Mouse (Mus musculus): Measurements from ENCODE around the gene Chrng. TPM values are rescaled to one million over a fixed set of nuclear protein-coding genes. Genes with fewer than 3 reads are reported as not detected.

Gene Chrng
- polyA plus RNA-seq, 1 experiment = not detected

DNA sequence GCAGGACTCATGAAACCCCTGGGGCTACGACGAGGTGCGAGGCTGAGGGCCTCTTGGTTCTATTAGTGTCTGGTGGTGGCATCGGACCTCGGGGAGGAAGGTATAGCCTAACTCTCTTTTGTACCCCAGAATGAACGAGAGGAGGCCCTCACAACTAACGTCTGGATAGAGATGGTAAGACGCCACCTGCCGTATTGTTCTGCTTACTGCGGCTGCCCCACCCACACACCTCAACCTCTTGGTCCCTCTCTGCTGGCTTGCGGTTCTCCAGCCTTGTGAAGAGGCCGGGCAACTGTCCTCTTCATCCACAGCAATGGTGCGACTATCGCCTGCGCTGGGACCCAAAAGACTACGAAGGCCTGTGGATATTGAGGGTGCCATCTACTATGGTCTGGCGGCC, 1.9 kb downstream of the Chrng start:
- TF ChIP-seq GATA1 (IDR thresholded peaks at IDR 0.05; ENCODE audit: low read length) (no peak), TAL1 (IDR thresholded peaks at IDR 0.05; ENCODE audit: low read length) (no peak)
- H3K4me1 ChIP-seq (ENCODE audit: control insufficient read depth) = peaks cover 2% of the 10 kb centered on the region; the same call in 1 of the 2 replicates
- H3K9me3 ChIP-seq (ENCODE audit: control insufficient read depth, low read length) = no peaks in the 10 kb centered on the region
- H3K36me3 ChIP-seq (ENCODE audit: control insufficient read depth) = no peaks in the 10 kb centered on the region
- no peak overlapping the region for H3K4me3 ChIP-seq (replicated peaks)
- H3K27me3 ChIP-seq (ENCODE audit: control insufficient read depth) = peaks cover 18% of the 10 kb centered on the region

DNA sequence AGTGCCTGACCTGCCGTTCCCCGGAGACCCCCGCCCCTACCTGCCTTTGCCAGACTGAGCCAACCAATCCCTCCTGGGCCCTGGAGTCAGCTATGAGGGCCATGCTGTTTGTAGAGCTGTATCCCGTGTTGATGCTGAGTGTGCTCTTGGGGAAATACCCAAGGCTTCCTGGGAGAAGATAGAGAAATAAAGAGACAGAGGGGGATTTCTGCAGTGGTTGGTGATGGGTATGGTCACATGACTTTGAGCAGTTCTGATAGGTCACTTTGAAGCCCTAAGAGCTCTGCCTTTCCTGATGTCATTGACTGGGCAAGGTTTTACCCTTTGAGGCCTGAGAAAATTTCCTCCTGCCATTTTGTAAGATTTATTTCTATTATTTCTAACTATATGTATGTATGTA, 7.0 kb downstream of the Chrng start:
- TF ChIP-seq GATA1 (IDR thresholded peaks at IDR 0.05; ENCODE audit: low read length) = no peak
- TF ChIP-seq TAL1 (IDR thresholded peaks at IDR 0.05; ENCODE audit: low read length) = no peak
- Histone ChIP-seq H3K4me1 (ENCODE audit: control insufficient read depth) (peaks cover 34% of the 10 kb centered on the region), H3K27me3 (ENCODE audit: control insufficient read depth) (peaks cover 13% of the 10 kb centered on the region), H3K36me3 (ENCODE audit: control insufficient read depth) (no peaks in the 10 kb centered on the region), H3K4me3 (replicated peaks) (no peak overlapping the region), H3K9me3 (ENCODE audit: control insufficient read depth, low read length) (no peaks in the 10 kb centered on the region)

DNA sequence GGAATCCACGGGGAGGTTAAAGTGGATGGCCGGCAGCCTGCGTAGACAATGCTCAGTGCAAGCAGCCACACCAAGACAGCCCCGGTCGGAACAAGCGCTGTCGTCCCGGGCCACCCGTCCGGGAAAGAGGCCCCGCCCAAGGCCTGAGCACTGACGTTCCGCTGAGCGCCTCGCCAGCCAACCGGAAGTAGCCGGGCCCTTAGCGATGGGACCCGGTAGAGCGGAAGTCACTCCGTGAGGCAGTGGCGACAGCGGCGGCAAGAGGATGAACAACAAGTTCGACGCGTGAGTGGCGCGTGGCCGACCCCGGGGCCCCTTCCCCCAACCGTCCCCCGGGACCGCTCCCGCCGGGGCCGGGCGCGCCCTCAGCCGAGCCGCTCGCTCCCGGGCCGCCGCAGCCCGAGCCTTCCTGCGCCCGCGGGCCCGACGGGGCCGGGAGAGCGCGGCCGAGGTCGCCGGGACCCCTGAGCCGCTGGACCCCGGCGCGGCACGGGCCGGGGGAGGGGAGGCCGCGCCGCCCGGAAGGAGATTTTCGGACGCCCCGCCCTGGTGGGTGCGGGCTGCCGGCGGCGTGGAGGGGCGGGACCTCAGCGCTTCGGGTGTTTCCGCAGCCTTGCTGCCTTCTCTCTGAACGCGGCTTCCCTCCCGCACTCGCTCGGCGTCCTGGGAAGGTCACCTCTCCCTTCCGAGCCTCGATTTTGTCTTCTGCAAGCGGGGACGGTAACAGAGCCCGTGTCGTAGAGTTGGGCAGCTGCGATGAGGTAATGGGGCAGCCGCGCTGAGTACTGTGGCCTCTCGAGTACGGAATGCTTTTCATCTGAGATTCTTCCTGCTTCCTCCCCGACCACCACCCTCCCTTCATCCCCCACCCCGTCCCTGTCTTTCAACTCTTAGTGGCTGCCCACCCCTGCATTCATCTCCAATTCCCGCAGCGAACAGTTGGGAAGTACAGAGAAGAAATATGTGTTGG, 9.6 kb downstream of the Chrng start, which contains the start of gene Eif4e2:
Gene Eif4e2 (plus strand): TSS at position 180 of the 970 bp plus-strand sequence.
- Histone ChIP-seq H3K36me3 (ENCODE audit: control insufficient read depth) (peaks cover 16% of the 10 kb centered on the region), H3K4me1 (ENCODE audit: control insufficient read depth) (peaks cover 46% of the 10 kb centered on the region), H3K27me3 (ENCODE audit: control insufficient read depth) (no peaks in the 10 kb centered on the region), H3K9me3 (ENCODE audit: control insufficient read depth, low read length) (no peaks in the 10 kb centered on the region), H3K4me3 (replicated peaks) (peak within 1 kb of the TSS; percentile 86)
- TF ChIP-seq GATA1 (IDR thresholded peaks at IDR 0.05; ENCODE audit: low read length) (no peak), TAL1 (IDR thresholded peaks at IDR 0.05; ENCODE audit: low read length) (no peak)

DNA sequence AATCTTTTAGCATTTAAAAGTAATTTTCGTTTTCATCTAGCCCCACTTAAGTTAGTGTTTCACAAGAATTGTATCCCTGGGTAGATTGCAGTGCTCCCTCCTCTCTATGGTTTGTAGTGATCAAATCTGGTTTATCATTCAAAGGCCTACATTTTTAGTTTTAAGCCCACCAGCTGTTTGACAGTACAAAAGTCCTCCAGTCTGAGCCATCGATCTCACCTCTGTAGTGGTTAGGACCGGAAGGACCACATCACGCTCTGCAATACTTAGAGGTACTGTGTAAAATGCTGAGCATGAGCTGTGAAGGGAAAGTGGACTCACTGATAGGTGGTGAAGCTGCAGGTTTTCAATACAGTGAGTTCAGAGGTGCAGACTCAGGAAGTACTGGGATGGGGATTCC, 10.3 kb downstream of the Chrng start:
- peak overlapping the region; percentile 86 for H3K4me3 ChIP-seq (replicated peaks)
- TF ChIP-seq TAL1 (IDR thresholded peaks at IDR 0.05; ENCODE audit: low read length) (no peak), GATA1 (IDR thresholded peaks at IDR 0.05; ENCODE audit: low read length) (no peak)
- peaks cover 46% of the 10 kb centered on the region for H3K4me1 ChIP-seq (ENCODE audit: control insufficient read depth)
- H3K36me3 ChIP-seq (ENCODE audit: control insufficient read depth) = peaks cover 22% of the 10 kb centered on the region
- H3K9me3 ChIP-seq (ENCODE audit: control insufficient read depth, low read length) = no peaks in the 10 kb centered on the region
- H3K27me3 ChIP-seq (ENCODE audit: control insufficient read depth) = no peaks in the 10 kb centered on the region

DNA sequence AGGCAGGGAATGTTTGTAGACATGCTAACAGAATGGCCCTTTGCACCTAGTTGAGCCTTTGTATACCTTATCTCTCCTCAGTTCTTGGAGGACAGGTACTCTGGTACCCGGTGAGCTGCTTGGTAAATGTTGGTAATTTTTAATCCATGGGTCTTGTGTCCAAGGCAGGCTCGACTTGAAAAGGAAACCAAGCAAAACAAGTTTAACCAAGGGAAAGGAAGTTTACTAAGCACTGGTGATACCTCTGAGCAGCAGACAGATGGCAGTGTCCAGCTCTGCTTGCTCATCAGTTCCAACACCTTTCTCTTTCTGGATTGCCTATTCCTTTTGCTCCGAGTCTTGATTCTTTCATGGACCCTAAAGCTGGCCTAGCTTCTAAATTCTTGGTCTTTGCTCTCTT, 13.5 kb downstream of the Chrng start:
- H3K4me3 ChIP-seq (replicated peaks) = no peak overlapping the region
- peaks cover 41% of the 10 kb centered on the region for H3K4me1 ChIP-seq (ENCODE audit: control insufficient read depth)
- H3K27me3 ChIP-seq (ENCODE audit: control insufficient read depth) = no peaks in the 10 kb centered on the region
- peaks cover 54% of the 10 kb centered on the region for H3K36me3 ChIP-seq (ENCODE audit: control insufficient read depth)
- TF ChIP-seq TAL1 (IDR thresholded peaks at IDR 0.05; ENCODE audit: low read length) = no peak
- TF ChIP-seq GATA1 (IDR thresholded peaks at IDR 0.05; ENCODE audit: low read length) = no peak
- H3K9me3 ChIP-seq (ENCODE audit: control insufficient read depth, low read length) = no peaks in the 10 kb centered on the region

GRCm38 (mm10) chr1:87225739-87226138, 21.3 kb downstream of the Chrng start:
- Histone ChIP-seq H3K9me3 (ENCODE audit: control insufficient read depth, low read length) (no peaks in the 10 kb centered on the region), H3K27me3 (ENCODE audit: control insufficient read depth) (no peaks in the 10 kb centered on the region), H3K4me1 (ENCODE audit: control insufficient read depth) (no peaks in the 10 kb centered on the region), H3K36me3 (ENCODE audit: control insufficient read depth) (peaks cover 98% of the 10 kb centered on the region), H3K4me3 (replicated peaks) (no peak overlapping the region)
- TF ChIP-seq TAL1 (IDR thresholded peaks at IDR 0.05; ENCODE audit: low read length) = no peak
- no peak for TF ChIP-seq GATA1 (IDR thresholded peaks at IDR 0.05; ENCODE audit: low read length)

- no peak for TF ChIP-seq GATA1 (IDR thresholded peaks at IDR 0.05; ENCODE audit: low read length)
- no peak for TF ChIP-seq TAL1 (IDR thresholded peaks at IDR 0.05; ENCODE audit: low read length)
Measured at GRCm38 (mm10) chr1:87226409-87227159, 22.1 kb downstream of the Chrng start.

DNA sequence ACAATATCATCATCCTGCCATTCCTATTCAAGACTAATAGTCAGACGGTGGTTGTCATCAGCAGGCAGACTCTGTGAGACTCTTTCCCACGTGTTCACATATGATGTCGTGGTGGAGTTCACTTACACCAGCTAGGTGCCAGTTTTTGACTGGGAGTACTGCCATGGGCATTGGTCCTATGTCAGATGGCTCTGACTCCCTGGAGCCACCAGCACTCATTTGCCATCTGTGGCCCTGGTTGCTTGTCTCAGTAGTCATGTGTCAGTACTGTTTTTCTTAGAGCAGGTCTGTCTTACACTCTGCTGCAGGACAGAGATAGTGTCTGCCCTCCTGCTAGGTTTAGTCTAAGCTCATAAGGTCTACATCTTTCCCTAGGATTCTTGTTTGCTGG, 22.7 kb downstream of the Chrng start:
- no peak overlapping the region for H3K4me3 ChIP-seq (replicated peaks)
- no peaks in the 10 kb centered on the region for H3K9me3 ChIP-seq (ENCODE audit: control insufficient read depth, low read length)
- peaks cover 95% of the 10 kb centered on the region for H3K36me3 ChIP-seq (ENCODE audit: control insufficient read depth)
- no peaks in the 10 kb centered on the region for H3K4me1 ChIP-seq (ENCODE audit: control insufficient read depth)
- no peaks in the 10 kb centered on the region for H3K27me3 ChIP-seq (ENCODE audit: control insufficient read depth)
- TF ChIP-seq TAL1 (IDR thresholded peaks at IDR 0.05; ENCODE audit: low read length) (no peak), GATA1 (IDR thresholded peaks at IDR 0.05; ENCODE audit: low read length) (no peak)

More at GRCm38 (mm10) chr1:87226409-87227159, 22.1 kb downstream of the Chrng start:
- Histone ChIP-seq H3K9me3 (ENCODE audit: control insufficient read depth, low read length) (no peaks in the 10 kb centered on the region), H3K4me1 (ENCODE audit: control insufficient read depth) (no peaks in the 10 kb centered on the region), H3K4me3 (replicated peaks) (no peak overlapping the region), H3K27me3 (ENCODE audit: control insufficient read depth) (no peaks in the 10 kb centered on the region), H3K36me3 (ENCODE audit: control insufficient read depth) (peaks cover 95% of the 10 kb centered on the region)

- Histone ChIP-seq H3K9me3 (ENCODE audit: control insufficient read depth, low read length) (no peaks in the 10 kb centered on the region), H3K4me1 (ENCODE audit: control insufficient read depth) (no peaks in the 10 kb centered on the region), H3K27me3 (ENCODE audit: control insufficient read depth) (no peaks in the 10 kb centered on the region), H3K36me3 (ENCODE audit: control insufficient read depth) (peaks cover 74% of the 10 kb centered on the region), H3K4me3 (replicated peaks) (no peak overlapping the region)
- TF ChIP-seq TAL1 (IDR thresholded peaks at IDR 0.05; ENCODE audit: low read length) = no peak
- TF ChIP-seq GATA1 (IDR thresholded peaks at IDR 0.05; ENCODE audit: low read length) = no peak
Measured at GRCm38 (mm10) chr1:87230606-87231005, 26.1 kb downstream of the Chrng start.
